Mouse (Mus musculus): Measurements from ENCODE around the gene Pla2g4c. TPM values are rescaled to one million over a fixed set of nuclear protein-coding genes. Genes with fewer than 3 reads are reported as not detected.

Pla2g4c gene
- polyA plus RNA-seq (2017; shearing (Covaris generic)), result 0.15 TPM

GRCm38 (mm10) chr7:13324316-13324715, at the start of gene Pla2g4c:
Gene Pla2g4c, plus strand, starts transcription at chr7:13324655.

GRCm38 (mm10) chr7:13277081-13277480, 47.4 kb upstream of the Pla2g4c start, which contains the start of gene Lig1:
Gene Lig1, plus strand, starts transcription at chr7:13277283.

GRCm38 (mm10) chr7:13278308-13278891, 46.1 kb upstream of the Pla2g4c start, which contains the start of gene Zswim9:
Gene Zswim9, minus strand, starts transcription at chr7:13278721.

DNA sequence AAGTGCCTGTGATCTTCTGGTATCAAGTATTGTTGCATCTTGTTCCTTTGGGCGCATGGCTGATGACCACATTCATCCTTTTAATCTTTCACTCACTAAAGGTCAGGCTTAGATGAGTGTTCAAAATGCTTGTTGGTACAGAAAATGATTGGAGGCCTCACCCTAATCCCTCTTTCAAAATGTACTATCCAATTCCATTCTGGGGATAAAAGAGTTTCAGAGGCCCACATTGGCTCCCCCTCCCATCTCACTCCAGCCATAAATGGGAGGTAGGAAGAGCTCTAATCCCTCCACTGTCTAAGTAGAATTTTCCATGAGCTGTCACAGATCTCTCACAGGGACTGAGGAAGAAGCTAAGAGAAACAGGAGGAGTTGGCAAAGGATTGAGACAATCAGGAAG, 73.4 kb downstream of the Pla2g4c start, which contains the start of gene Cabp5:
Cabp5 (plus strand) TSS at position 301 of the 400 bp plus-strand sequence.

Other genes starting within 250 kb of the Pla2g4c start
- not detected for gene Vmn1r85, start 229.5 kb upstream of the Pla2g4c start, polyA plus RNA-seq (2017; shearing (Covaris generic))
- gene Vmn1r86, start 204.7 kb upstream of the Pla2g4c start, polyA plus RNA-seq (2017; shearing (Covaris generic)), result not detected
- not detected for gene Vmn1r87, start 184.5 kb upstream of the Pla2g4c start, polyA plus RNA-seq (2017; shearing (Covaris generic))
- gene Vmn1r88, start 165.1 kb upstream of the Pla2g4c start, polyA plus RNA-seq (2017; shearing (Covaris generic)), result 0.06 TPM
- not detected for gene Vmn1r89, start 111.6 kb upstream of the Pla2g4c start, polyA plus RNA-seq (2017; shearing (Covaris generic))
- 27.6 TPM for gene Lig1, start 47.4 kb upstream of the Pla2g4c start, polyA plus RNA-seq (2017; shearing (Covaris generic))
- 5.5 TPM for gene Zswim9, start 45.9 kb upstream of the Pla2g4c start, polyA plus RNA-seq (2017; shearing (Covaris generic))
- not detected for gene Cabp5, start 73.5 kb downstream of the Pla2g4c start, polyA plus RNA-seq (2017; shearing (Covaris generic))
- gene Bsph1, start 126.2 kb downstream of the Pla2g4c start, polyA plus RNA-seq (2017; shearing (Covaris generic)), result not detected
- gene Bsph2, start 246.4 kb downstream of the Pla2g4c start, polyA plus RNA-seq (2017; shearing (Covaris generic)), result not detected